Mouse (Mus musculus): ENCODE data around the gene Ptpre.
"Not testable (repeated sequence)": the region's sequence is repeated elsewhere in the genome, so short reads cannot be mapped to it uniquely, and the experiment has no call there.

Gene Ptpre

GRCm38 (mm10) chr7:135535908-135536307 lies 1.4 kb upstream of the Ptpre start:
- no peak for DNase-seq

GRCm38 (mm10) chr7:135537948-135538741 lies 864 bp downstream of the Ptpre start:
- DNase-seq: peak; percentile 23

DNA sequence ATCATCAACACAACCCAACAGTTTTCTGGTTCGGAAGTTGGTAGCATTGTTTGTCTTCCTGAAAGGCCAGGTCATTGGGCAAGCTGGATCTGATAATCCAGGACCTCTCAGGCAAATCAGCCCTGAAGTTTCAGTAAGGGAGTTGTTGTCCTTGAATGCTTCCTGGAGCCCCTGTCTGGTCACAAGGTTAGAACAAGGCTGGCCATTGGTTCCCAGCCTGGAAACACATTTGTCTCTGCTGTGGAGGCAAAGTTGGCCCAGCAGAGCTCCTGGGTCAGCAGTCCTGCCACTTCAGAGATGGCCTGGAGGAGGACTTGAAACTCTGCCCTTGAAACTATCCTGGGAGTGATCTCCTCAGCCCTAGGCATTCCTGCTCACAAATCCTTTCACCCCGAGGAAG lies 2.1 kb downstream of the Ptpre start:
- DNase-seq: no peak

- peak; percentile 22 for DNase-seq
Measured at GRCm38 (mm10) chr7:135542235-135542634, 5.0 kb downstream of the Ptpre start.

GRCm38 (mm10) chr7:135543033-135543432 lies 5.8 kb downstream of the Ptpre start:
- no peak for DNase-seq

- DNase-seq: no peak
Measured at GRCm38 (mm10) chr7:135544321-135544720, 7.0 kb downstream of the Ptpre start.

GRCm38 (mm10) chr7:135545957-135546356 lies 8.7 kb downstream of the Ptpre start:
- DNase-seq: peak; percentile 43

GRCm38 (mm10) chr7:135546530-135546929 lies 9.2 kb downstream of the Ptpre start:
- DNase-seq: no peak

DNA sequence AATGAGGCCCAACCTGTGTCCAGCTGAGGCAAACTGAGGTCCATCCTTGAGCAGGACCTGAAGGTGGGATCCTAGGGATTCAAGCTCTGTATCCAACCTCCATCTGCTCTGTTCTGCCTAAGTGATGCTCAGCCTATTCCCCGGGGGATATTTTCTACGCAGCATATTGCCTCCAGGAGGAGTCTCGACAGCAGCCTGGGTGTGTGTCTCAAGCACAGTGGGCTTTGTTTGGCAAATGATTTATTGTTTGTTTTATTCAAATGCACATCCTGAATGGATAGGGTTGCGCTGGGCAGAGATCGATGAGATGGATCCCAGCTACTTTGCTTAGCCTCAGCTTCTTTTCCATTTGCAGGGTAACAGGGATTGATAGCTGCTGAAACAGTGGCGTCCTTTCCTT lies 11.2 kb downstream of the Ptpre start:
- no peak for DNase-seq

- DNase-seq: peak; percentile 56
Measured at GRCm38 (mm10) chr7:135551547-135551946, 14.3 kb downstream of the Ptpre start.

GRCm38 (mm10) chr7:135553550-135553949 lies 16.3 kb downstream of the Ptpre start:
- DNase-seq: no peak

GRCm38 (mm10) chr7:135556663-135557402 lies 19.6 kb downstream of the Ptpre start:
- no peak for DNase-seq

DNA sequence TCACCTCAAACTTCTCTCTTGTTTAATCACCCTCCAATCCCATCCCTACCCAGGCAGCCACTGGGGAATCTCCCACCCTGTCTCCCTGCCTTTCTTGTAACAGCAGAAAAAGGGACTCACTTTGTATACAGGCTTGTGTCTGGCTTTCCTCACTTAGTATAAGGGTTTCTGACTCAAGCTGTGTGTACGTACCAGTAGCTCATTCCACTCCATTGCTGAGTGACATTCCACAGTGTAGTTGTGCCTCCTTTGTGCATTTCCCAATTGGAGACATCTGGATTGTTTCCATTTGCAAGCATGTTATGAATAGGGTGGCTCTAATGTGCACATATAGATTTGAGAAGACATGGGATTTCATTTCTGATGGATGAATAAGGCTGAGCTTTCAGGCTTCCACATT lies 23.0 kb downstream of the Ptpre start:
- DNase-seq: no peak

DNA sequence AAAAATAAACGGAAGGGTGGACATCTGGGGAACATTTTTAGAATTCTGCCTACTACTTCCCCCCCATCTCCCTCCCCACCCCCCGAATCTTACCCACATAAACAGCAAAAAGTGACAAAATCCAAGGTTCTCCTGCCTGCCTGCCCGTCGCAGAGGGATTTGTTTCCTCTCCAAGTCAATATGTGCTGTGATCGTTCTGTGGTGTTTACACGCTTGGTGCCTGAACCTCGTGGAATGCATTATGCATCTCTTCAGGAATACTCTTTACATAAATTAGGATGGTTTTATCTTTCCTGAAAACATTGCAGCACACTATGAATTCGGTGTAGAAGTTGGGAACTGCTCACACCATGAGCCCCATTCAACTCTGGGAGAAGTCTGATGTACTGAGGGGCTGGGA lies 26.7 kb downstream of the Ptpre start:
- no peak for DNase-seq

GRCm38 (mm10) chr7:135566013-135566412 lies 28.7 kb downstream of the Ptpre start:
- DNase-seq: no peak

- no peak for DNase-seq
Measured at GRCm38 (mm10) chr7:135567582-135567981, 30.3 kb downstream of the Ptpre start.

GRCm38 (mm10) chr7:135568550-135568949 lies 31.3 kb downstream of the Ptpre start:
- no peak for DNase-seq

DNA sequence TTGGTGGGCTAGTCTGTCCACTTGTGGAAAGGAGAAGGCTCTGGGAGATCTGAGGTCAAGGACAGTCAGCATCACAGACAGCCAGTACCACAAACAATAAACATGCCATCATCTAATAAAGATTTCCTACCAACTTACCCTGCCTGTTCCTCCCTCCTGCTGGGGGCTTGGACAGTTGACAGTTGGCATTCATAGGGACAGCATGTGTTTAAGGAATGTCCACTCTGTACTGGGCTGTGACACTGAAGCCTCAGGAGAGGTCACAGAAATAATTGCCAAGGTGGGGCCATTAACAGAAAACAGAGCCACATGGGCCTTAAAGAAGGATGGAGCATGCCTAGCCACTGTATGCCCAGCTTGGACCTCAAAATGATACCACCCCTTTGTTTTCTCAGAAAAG lies 34.1 kb downstream of the Ptpre start:
- no peak for DNase-seq

DNA sequence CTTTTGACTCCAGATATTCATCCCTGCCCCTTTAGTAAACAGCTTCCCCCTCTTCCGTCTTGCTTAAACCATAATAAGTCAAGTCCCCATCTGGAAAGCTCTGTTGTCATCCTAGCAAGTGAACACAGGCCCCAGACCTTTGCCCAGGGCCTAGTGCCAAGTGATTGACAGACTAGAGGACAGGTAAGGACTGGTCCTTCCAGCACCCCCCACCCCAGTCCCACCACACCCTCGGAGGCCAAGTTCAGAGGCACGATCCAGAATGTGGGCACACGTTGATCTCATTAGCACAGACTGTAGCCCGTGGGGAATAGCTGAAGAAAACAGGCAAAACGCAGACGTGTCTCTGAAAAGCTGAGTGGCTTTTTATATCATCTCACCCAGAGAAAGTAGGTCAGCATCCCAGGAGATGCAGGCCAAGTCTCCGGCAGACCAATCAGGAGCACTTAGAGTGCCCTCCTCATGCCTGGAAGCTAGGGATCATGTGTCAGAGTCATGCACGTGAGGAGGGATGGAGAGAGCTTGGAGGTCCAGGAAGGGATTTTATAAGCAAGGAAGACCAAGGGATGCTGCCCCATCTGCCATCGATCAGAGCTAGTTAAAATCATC lies 34.8 kb downstream of the Ptpre start:
- DNase-seq: no peak

- DNase-seq: not testable (repeated sequence)
Measured at GRCm38 (mm10) chr7:135575319-135576069, 38.2 kb downstream of the Ptpre start.

GRCm38 (mm10) chr7:135576329-135576728 lies 39.0 kb downstream of the Ptpre start:
- DNase-seq: no peak

GRCm38 (mm10) chr7:135578715-135579325 lies 41.5 kb downstream of the Ptpre start:
- no peak for DNase-seq

Measured in lung, postnatal 36 days (tissue).